Mouse (Mus musculus) embryo, embryonic 9.5 days (tissue): ENCODE results near the gene Mfsd4b5.
A peak's percentile ranks its signal among the peaks of the same experiment; 100 is the strongest.
"Not testable (repeated sequence)": the region's sequence is repeated elsewhere in the genome, so short reads cannot be mapped to it uniquely, and the experiment has no call there.

ENCODE experiments used
- DNase-seq: peaks from one replicate; pipeline ENCODE4 v3.0.0-alpha.2; 2017; ENCODE audit errors: extremely low spot score

The Mfsd4b5 gene

GRCm38 (mm10) chr10:39986466-39986865, at the start of gene Mfsd4b5:
Gene Mfsd4b5 (minus strand): TSS chr10:39986646.
- DNase-seq, result no peak

- no peak for DNase-seq
Observed at GRCm38 (mm10) chr10:40034956-40035355, 48.5 kb upstream of the Mfsd4b5 start.

- no peak for DNase-seq
Observed at GRCm38 (mm10) chr10:40032897-40033296, 46.5 kb upstream of the Mfsd4b5 start.

GRCm38 (mm10) chr10:40030716-40031115, 44.3 kb upstream of the Mfsd4b5 start:
- no peak for DNase-seq

GRCm38 (mm10) chr10:40029610-40030009, 43.2 kb upstream of the Mfsd4b5 start:
- DNase-seq, result no peak

- DNase-seq, result no peak
Observed at GRCm38 (mm10) chr10:40028091-40028490, 41.6 kb upstream of the Mfsd4b5 start.

- no peak for DNase-seq
Observed at GRCm38 (mm10) chr10:40026546-40026945, 40.1 kb upstream of the Mfsd4b5 start.

GRCm38 (mm10) chr10:40025560-40025959, 39.1 kb upstream of the Mfsd4b5 start:
- DNase-seq, result no peak

- peak; percentile 79 for DNase-seq
Observed at GRCm38 (mm10) chr10:40024554-40025428, 38.3 kb upstream of the Mfsd4b5 start, which contains the start of gene Mfsd4b1. Gene Mfsd4b1 (minus strand): TSS chr10:40025268.

GRCm38 (mm10) chr10:40020401-40020800, 34.0 kb upstream of the Mfsd4b5 start:
- no peak for DNase-seq

- no peak for DNase-seq
Observed at GRCm38 (mm10) chr10:40019492-40019891, 33.0 kb upstream of the Mfsd4b5 start.

- no peak for DNase-seq
Observed at GRCm38 (mm10) chr10:40018261-40018860, 31.9 kb upstream of the Mfsd4b5 start.

- DNase-seq, result no peak
Observed at GRCm38 (mm10) chr10:40009591-40009990, 23.1 kb upstream of the Mfsd4b5 start.

GRCm38 (mm10) chr10:40008847-40009246, 22.4 kb upstream of the Mfsd4b5 start:
- DNase-seq, result not testable (repeated sequence)

GRCm38 (mm10) chr10:40007953-40008352, 21.5 kb upstream of the Mfsd4b5 start:
- DNase-seq, result no peak

GRCm38 (mm10) chr10:40006963-40007362, 20.5 kb upstream of the Mfsd4b5 start:
- no peak for DNase-seq

- DNase-seq, result no peak
Observed at GRCm38 (mm10) chr10:40000746-40001145, 14.3 kb upstream of the Mfsd4b5 start.

GRCm38 (mm10) chr10:39991155-39991554, 4.7 kb upstream of the Mfsd4b5 start:
- no peak for DNase-seq

GRCm38 (mm10) chr10:39982604-39983003, 3.8 kb downstream of the Mfsd4b5 start:
- DNase-seq, result no peak

- DNase-seq, result no peak
Observed at GRCm38 (mm10) chr10:39978231-39978630, 8.2 kb downstream of the Mfsd4b5 start.

- no peak for DNase-seq
Observed at GRCm38 (mm10) chr10:39977346-39977745, 9.1 kb downstream of the Mfsd4b5 start.

- no peak for DNase-seq
Observed at GRCm38 (mm10) chr10:39975771-39976170, 10.7 kb downstream of the Mfsd4b5 start.

GRCm38 (mm10) chr10:39974982-39975381, 11.5 kb downstream of the Mfsd4b5 start:
- no peak for DNase-seq
